Mouse (Mus musculus): ENCODE measurements around the gene Tmed9.
"Not testable (repeated sequence)": the region's sequence is repeated elsewhere in the genome, so short reads cannot be mapped to it uniquely, and the experiment has no call there.

The Tmed9 gene

GRCm38 (mm10) chr13:55567001-55567400 is 6.5 kb upstream of the Tmed9 start:
- in situ Hi-C loops (cut with MboI, MseI) = no loop called here

GRCm38 (mm10) chr13:55567949-55568348 is 5.6 kb upstream of the Tmed9 start:
- in situ Hi-C loops (cut with MboI, MseI) = no loop called here

- in situ Hi-C loops (cut with MboI, MseI) = not testable (repeated sequence)
These were observed 5.0 kb upstream of the Tmed9 start for GRCm38 (mm10) chr13:55568524-55568923.

GRCm38 (mm10) chr13:55569726-55570285 is 3.7 kb upstream of the Tmed9 start:
- in situ Hi-C loops (cut with MboI, MseI) = no loop called here

- in situ Hi-C loops (cut with MboI, MseI) = no loop called here
These were observed 3.1 kb upstream of the Tmed9 start for GRCm38 (mm10) chr13:55570286-55570973.

GRCm38 (mm10) chr13:55571027-55571751 is 2.3 kb upstream of the Tmed9 start, which contains the start of gene Fam193b:
Gene Fam193b, minus strand, starts transcription at chr13:55571120.
- in situ Hi-C loops (cut with MboI, MseI) = no loop called here

- in situ Hi-C loops (cut with MboI, MseI) = no loop called here
These were observed 1.6 kb upstream of the Tmed9 start for GRCm38 (mm10) chr13:55571977-55572376.

- in situ Hi-C loops (cut with MboI, MseI) = no loop called here
These were observed 789 bp downstream of the Tmed9 start for GRCm38 (mm10) chr13:55574321-55574720.

GRCm38 (mm10) chr13:55575932-55576331 is 2.4 kb downstream of the Tmed9 start:
- in situ Hi-C loops (cut with MboI, MseI) = no loop called here

GRCm38 (mm10) chr13:55576872-55577271 is 3.3 kb downstream of the Tmed9 start:
- in situ Hi-C loops (cut with MboI, MseI) = not testable (repeated sequence)

GRCm38 (mm10) chr13:55578086-55578485 is 4.6 kb downstream of the Tmed9 start:
- in situ Hi-C loops (cut with MboI, MseI) = no loop called here

GRCm38 (mm10) chr13:55591961-55592490 is 18.5 kb downstream of the Tmed9 start:
- in situ Hi-C loops (cut with MboI, MseI) = no loop called here

- in situ Hi-C loops (cut with MboI, MseI) = no loop called here
These were observed 19.2 kb downstream of the Tmed9 start for GRCm38 (mm10) chr13:55592512-55593253.

- in situ Hi-C loops (cut with MboI, MseI) = no loop called here
These were observed 19.8 kb downstream of the Tmed9 start for GRCm38 (mm10) chr13:55593254-55593747.

- in situ Hi-C loops (cut with MboI, MseI) = no loop called here
These were observed 21.8 kb downstream of the Tmed9 start for GRCm38 (mm10) chr13:55595375-55595774.

- in situ Hi-C loops (cut with MboI, MseI) = no loop called here
These were observed 23.3 kb downstream of the Tmed9 start for GRCm38 (mm10) chr13:55596802-55597201.

- in situ Hi-C loops (cut with MboI, MseI) = loop anchor here (5.0 kb wide), 1 partner anchor 37 kb away; the partner anchor contains the start of gene Ddx46
These were observed 26.3 kb downstream of the Tmed9 start, which contains the start of gene B4galt7 for GRCm38 (mm10) chr13:55599566-55600540. Gene B4galt7, plus strand, starts transcription at chr13:55599896.

GRCm38 (mm10) chr13:55600657-55601056 is 27.1 kb downstream of the Tmed9 start:
- in situ Hi-C loops (cut with MboI, MseI) = loop anchor here (5.0 kb wide), 1 partner anchor 37 kb away; the partner anchor contains the start of gene Ddx46

- in situ Hi-C loops (cut with MboI, MseI) = loop anchor here (5.0 kb wide), 1 partner anchor 36 kb away; the partner anchor contains the start of gene Ddx46
These were observed 28.1 kb downstream of the Tmed9 start for GRCm38 (mm10) chr13:55601611-55602010.

GRCm38 (mm10) chr13:55604606-55605005 is 31.1 kb downstream of the Tmed9 start:
- in situ Hi-C loops (cut with MboI, MseI) = loop anchor here (5.0 kb wide), 1 partner anchor 33 kb away; the partner anchor contains the start of gene Ddx46
